Mouse (Mus musculus): Measurements from ENCODE around the gene Nudt3. TPM values are rescaled to one million over a fixed set of nuclear protein-coding genes. Genes with fewer than 3 reads are reported as not detected.

Nudt3 gene
- total and polyA plus RNA-seq, 3 experiments = 54.4 to 69.2 (median 58.3) TPM

GRCm38 (mm10) chr17:27580392-27581068 lies 42.8 kb downstream of the Nudt3 start (continued):
- no peak for TF ChIP-seq EP300 (IDR thresholded peaks at IDR 0.05; ENCODE audit: low read length)

GRCm38 (mm10) chr17:27579816-27580215 lies 43.5 kb downstream of the Nudt3 start:
- Histone ChIP-seq H3K27ac (ENCODE audit: insufficient read depth, low read depth) (no peak overlapping the region), H3K79me2 (replicated peaks; ENCODE audit: control insufficient read depth, extremely low read depth, insufficient read depth, poor library complexity, severe bottlenecking) (no peaks in the 10 kb centered on the region), H3K4me1 (ENCODE audit: control insufficient read depth in 1 of 2, insufficient read depth in 2 of 2) (peaks cover 12 to 48% of the 10 kb centered on the region in 2 experiments), H3K27me3 (replicated peaks) (no peaks in the 10 kb centered on the region), H3K36me3 (replicated peaks in 1 of 2; ENCODE audit: control insufficient read depth in 1 of 2, insufficient read depth in 1 of 2, low read length in 1 of 2) (peaks cover 42 to 81% of the 10 kb centered on the region in 2 experiments), H3K9me3 (replicated peaks; ENCODE audit: low read length) (no peaks in the 10 kb centered on the region), H3K4me2 (ENCODE audit: insufficient read depth, low read depth, poor library complexity, severe bottlenecking) (no peak overlapping the region), H3K4me3 (replicated peaks in 1 of 3; ENCODE audit: low read depth in 2 of 3, low read length in 2 of 3, poor library complexity in 1 of 3) (no peak overlapping the region), H3K9ac (ENCODE audit: insufficient read depth, low read depth) (no peak overlapping the region)
- TF ChIP-seq MXI1 (IDR thresholded peaks at IDR 0.05; ENCODE audit: low read depth, low read length) (no peak), HCFC1 (IDR thresholded peaks at IDR 0.05; ENCODE audit: low read depth, low read length) (no peak), NRF1 (IDR thresholded peaks at IDR 0.05; ENCODE audit: low read depth, low read length) (no peak), POLR2A (IDR thresholded peaks at IDR 0.05; ENCODE audit: low read depth, low read length) (no peak)
- dilution Hi-C loops (cut with MboI; ENCODE audit: extremely low pct_ligation_motif_present, extremely low pct_unique_long_range_greater_than_20kb, low sequenced_read_pairs) = no loop called here
- no peak for DNase-seq (ENCODE audit: extremely low read depth)
- in situ Hi-C loops (cut with MboI; ENCODE audit: low pct_ligation_motif_present, low pct_unique_long_range_greater_than_20kb, low sequenced_read_pairs) = no loop called here

DNA sequence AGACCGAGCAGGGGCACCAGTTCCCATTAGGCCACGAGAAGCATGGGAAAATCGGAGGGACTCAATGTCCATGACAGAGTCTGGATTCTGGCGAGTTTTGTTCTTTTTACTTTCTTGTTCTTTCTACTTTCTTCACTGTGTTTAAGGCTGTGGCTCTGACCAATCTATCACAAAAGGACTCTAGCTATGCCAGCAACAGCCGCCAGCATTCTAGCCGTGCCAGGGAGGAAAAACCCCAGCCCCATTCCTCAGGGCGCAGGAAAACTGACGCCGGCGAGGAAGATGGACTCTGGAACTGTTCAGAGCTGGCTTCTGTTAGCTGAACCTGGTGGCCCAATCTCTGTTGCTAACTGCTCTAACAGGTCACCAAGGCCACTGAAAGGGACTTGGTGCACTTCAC lies 44.8 kb downstream of the Nudt3 start:
- Histone ChIP-seq H3K9ac (ENCODE audit: insufficient read depth, low read depth) (no peak overlapping the region), H3K27ac (ENCODE audit: insufficient read depth, low read depth) (no peak overlapping the region), H3K4me3 (replicated peaks in 1 of 3; ENCODE audit: low read depth in 2 of 3, low read length in 2 of 3, poor library complexity in 1 of 3) (no peak overlapping the region), H3K79me2 (replicated peaks; ENCODE audit: control insufficient read depth, extremely low read depth, insufficient read depth, poor library complexity, severe bottlenecking) (no peaks in the 10 kb centered on the region), H3K4me2 (ENCODE audit: insufficient read depth, low read depth, poor library complexity, severe bottlenecking) (no peak overlapping the region), H3K27me3 (replicated peaks) (no peaks in the 10 kb centered on the region), H3K36me3 (replicated peaks in 1 of 2; ENCODE audit: control insufficient read depth in 1 of 2, insufficient read depth in 1 of 2, low read length in 1 of 2) (peaks cover 40 to 82% of the 10 kb centered on the region in 2 experiments), H3K9me3 (replicated peaks; ENCODE audit: low read length) (no peaks in the 10 kb centered on the region), H3K4me1 (ENCODE audit: control insufficient read depth in 1 of 2, insufficient read depth in 2 of 2) (peaks cover 10 to 44% of the 10 kb centered on the region in 2 experiments)
- dilution Hi-C loops (cut with MboI; ENCODE audit: extremely low pct_ligation_motif_present, extremely low pct_unique_long_range_greater_than_20kb, low sequenced_read_pairs) = no loop called here
- DNase-seq (ENCODE audit: extremely low read depth) = no peak
- in situ Hi-C loops (cut with MboI; ENCODE audit: low pct_ligation_motif_present, low pct_unique_long_range_greater_than_20kb, low sequenced_read_pairs) = no loop called here
- no peak for TF ChIP-seq MEF2A (IDR thresholded peaks at IDR 0.05; ENCODE audit: borderline replicate concordance, low read depth, low read length)
- no peak for TF ChIP-seq ZMIZ1 (IDR thresholded peaks at IDR 0.05; ENCODE audit: low read depth, low read length)
- no peak for TF ChIP-seq TBP (conservative IDR thresholded peaks at IDR 0.05; ENCODE audit: low read depth, low read length)
- TF ChIP-seq USF1 (IDR thresholded peaks at IDR 0.05; ENCODE audit: low read depth, low read length) = no peak
- no peak for TF ChIP-seq MAX (IDR thresholded peaks at IDR 0.05; ENCODE audit: low read length)
- TF ChIP-seq NELFE (IDR thresholded peaks at IDR 0.05; ENCODE audit: low read depth, low read length) = no peak
- no peak for TF ChIP-seq SMC3 (IDR thresholded peaks at IDR 0.05; ENCODE audit: low read depth, low read length)
- TF ChIP-seq CTCF (conservative IDR thresholded peaks at IDR 0.05 in 1 of 2, IDR thresholded peaks at IDR 0.05 in 1 of 2; ENCODE audit: low read depth in 2 of 2, low read length in 2 of 2) = no peak
- no peak for TF ChIP-seq PAX5 (IDR thresholded peaks at IDR 0.05; ENCODE audit: low read length)
- no peak for TF ChIP-seq EP300 (IDR thresholded peaks at IDR 0.05; ENCODE audit: low read length)
- no peak for TF ChIP-seq KAT2A (IDR thresholded peaks at IDR 0.05; ENCODE audit: insufficient replicate concordance, low read length)
- no peak for TF ChIP-seq IRF4 (IDR thresholded peaks at IDR 0.05; ENCODE audit: low read depth, low read length)
- no peak for TF ChIP-seq ZKSCAN1 (IDR thresholded peaks at IDR 0.05; ENCODE audit: borderline replicate concordance, low read depth, low read length)
- no peak for TF ChIP-seq UBTF (IDR thresholded peaks at IDR 0.05; ENCODE audit: low read depth, low read length)
- no peak for TF ChIP-seq POLR2A (IDR thresholded peaks at IDR 0.05; ENCODE audit: low read depth, low read length)
- TF ChIP-seq MYC (IDR thresholded peaks at IDR 0.05; ENCODE audit: low read depth, low read length) = no peak
- no peak for TF ChIP-seq MAZ (IDR thresholded peaks at IDR 0.05; ENCODE audit: low read depth, low read length)
- TF ChIP-seq TCF12 (IDR thresholded peaks at IDR 0.05; ENCODE audit: low read depth, low read length) = no peak
- no peak for TF ChIP-seq MAFK (IDR thresholded peaks at IDR 0.05; ENCODE audit: insufficient replicate concordance, low read length)
- no peak for TF ChIP-seq CHD1 (IDR thresholded peaks at IDR 0.05; ENCODE audit: low read depth, low read length)
